Mouse (Mus musculus) thymus, adult 2 months (tissue): Measurements from ENCODE around the gene Smg6.

Source experiments
- CTCF ChIP-seq: fragments of 200-500 bp; IDR thresholded peaks from 2 replicates; pipeline ENCODE4 v1.5.1; 2012; ENCODE audit warnings: mild to moderate bottlenecking, control low read depth, low read length, moderate library complexity, borderline replicate concordance; ENCODE audit not compliant: control insufficient read depth, poor library complexity, insufficient read depth; ENCODE audit errors: extremely low read depth
- POLR2A ChIP-seq: fragments of 200-500 bp; IDR thresholded peaks from 2 replicates; pipeline ENCODE4 v1.6.1; 2012; ENCODE audit warnings: mild to moderate bottlenecking, low read length, control low read depth, moderate library complexity; ENCODE audit not compliant: control insufficient read depth, poor library complexity, insufficient read depth; ENCODE audit errors: extremely low read depth

GRCm38 (mm10) chr11:75102763-75103339, 177.2 kb downstream of the Smg6 start:
- TF ChIP-seq POLR2A (no peak), CTCF (no peak)
